Comparison of ENCODE assay signal across 12 mouse cellular contexts in genomic region chr1:33362688-33363426, GRCm38 (mm10).
DNase-seq lines count a peak whose midpoint lies in the region; ATAC-seq and TF ChIP-seq lines count a peak whose summit lies in the region.
"Had no signal": no experiment of that assay in that cellular context is flagged by ENCODE, and none has a peak within 500 bp of the region (broad histone marks: within the 10 kb centered on the region; RNA-seq: fewer than 3 reads in every experiment).

No protein-coding gene starts in this region.

- intact Hi-C loops in heart, postnatal 25 days (cut with DNase I) = no loop called here
- intact Hi-C loops in heart, postnatal 10 days (cut with DNase I) = loop anchor here (10.0 kb wide), 1 partner anchor 282 kb away; no protein-coding TSS in a partner anchor

- peak; percentile 21; the same call in 1 of the 2 replicates for TF ChIP-seq CTCF in midbrain, postnatal 0 days (IDR thresholded peaks at IDR 0.05)

- no peak overlapping the region for H3K4me3 ChIP-seq in forebrain, embryonic 16.5 days (replicated peaks; ENCODE audit: low read length)
- no peak overlapping the region for H3K4me3 ChIP-seq in midbrain, postnatal 0 days (ENCODE audit: low read depth, low read length)
- H3K4me3 ChIP-seq: hindbrain, embryonic 15.5 days had no signal

- DNase-seq in heart, adult 18-20 months = peak; percentile 51 to 53
- DNase-seq in heart, postnatal 25 days (ENCODE audit: low spot score) = no peak
- peak; percentile 51 to 52 for DNase-seq in heart, postnatal 10 days
- DNase-seq in midbrain, postnatal 0 days (ENCODE audit: low spot score) = peak; percentile 55
- DNase-seq in right cerebral cortex, postnatal 14 days = no peak
- DNase-seq: kidney, postnatal 10 days; lung, postnatal 36 days; thymus, adult 2 months had no signal

- peaks cover 7% of the 10 kb centered on the region; the same call in 1 of the 2 replicates for H3K4me1 ChIP-seq in forebrain, embryonic 16.5 days (replicated peaks; ENCODE audit: control insufficient read depth, insufficient read depth, low read length)
- no peaks in the 10 kb centered on the region; the same call in 1 of the 2 replicates for H3K4me1 ChIP-seq in midbrain, postnatal 0 days (ENCODE audit: insufficient read depth, low read length)

- no peak overlapping the region for H3K27ac ChIP-seq in forebrain, embryonic 16.5 days (ENCODE audit: low read length)
- H3K27ac ChIP-seq in midbrain, postnatal 0 days (ENCODE audit: low read depth, low read length) = no peak overlapping the region
- H3K27ac ChIP-seq: hindbrain, embryonic 15.5 days; liver, embryonic 14.5 days had no signal

- WGBS in forebrain, embryonic 16.5 days = 10% methylated on average over 13 of the region's 13 CpGs
- 16% methylated on average over 13 of the region's 13 CpGs for WGBS in midbrain, postnatal 0 days

- H3K36me3 ChIP-seq in forebrain, embryonic 16.5 days (ENCODE audit: control insufficient read depth, insufficient read depth) = no peaks in the 10 kb centered on the region
- H3K36me3 ChIP-seq in midbrain, postnatal 0 days (ENCODE audit: insufficient read depth, low read length) = no peaks in the 10 kb centered on the region
- H3K36me3 ChIP-seq: hindbrain, embryonic 15.5 days had no signal

- no peaks in the 10 kb centered on the region for H3K27me3 ChIP-seq in forebrain, embryonic 16.5 days (replicated peaks; ENCODE audit: control insufficient read depth, insufficient read depth, low read length)
- no peaks in the 10 kb centered on the region for H3K27me3 ChIP-seq in midbrain, postnatal 0 days (ENCODE audit: insufficient read depth, low read length)
- H3K27me3 ChIP-seq: hindbrain, embryonic 15.5 days had no signal

- peak overlapping the region; percentile 32 for H3K4me2 ChIP-seq in forebrain, embryonic 16.5 days (ENCODE audit: low read length)
- H3K4me2 ChIP-seq in midbrain, postnatal 0 days (ENCODE audit: low read depth, low read length, poor library complexity, severe bottlenecking) = no peak overlapping the region; the same call in 1 of the 2 replicates
- H3K4me2 ChIP-seq: hindbrain, embryonic 15.5 days had no signal

- H3K9me3 ChIP-seq in forebrain, embryonic 16.5 days (ENCODE audit: control insufficient read depth, low read length) = no peaks in the 10 kb centered on the region
- no peaks in the 10 kb centered on the region for H3K9me3 ChIP-seq in midbrain, postnatal 0 days (ENCODE audit: low read length)
- H3K9me3 ChIP-seq: hindbrain, embryonic 15.5 days had no signal

- ATAC-seq in forebrain, embryonic 16.5 days = peak; percentile 84
- no peak for ATAC-seq in midbrain, postnatal 0 days (ENCODE audit: low FRiP score)
- ATAC-seq in frontal cortex, adult (ENCODE audit: low TSS enrichment) = no peak

- no peak overlapping the region for H3K9ac ChIP-seq in forebrain, embryonic 16.5 days (replicated peaks; ENCODE audit: low read depth, low read length)
- H3K9ac ChIP-seq in midbrain, postnatal 0 days (replicated peaks; ENCODE audit: low read length, poor library complexity, severe bottlenecking) = no peak overlapping the region
- H3K9ac ChIP-seq: hindbrain, embryonic 15.5 days; liver, embryonic 14.5 days had no signal

Comparison
In these comparisons a context has a peak if more than half of its experiments do, and no peak if none do; other contexts are left out.
1. DNase-seq: peak in heart, adult 18-20 months (2 of 2), heart, postnatal 10 days (2 of 2) and midbrain, postnatal 0 days (single experiment); none in heart, postnatal 25 days (single experiment) and right cerebral cortex, postnatal 14 days (single experiment).